Mouse (Mus musculus): ENCODE data around the gene Cabcoco1.

The Cabcoco1 gene

DNA sequence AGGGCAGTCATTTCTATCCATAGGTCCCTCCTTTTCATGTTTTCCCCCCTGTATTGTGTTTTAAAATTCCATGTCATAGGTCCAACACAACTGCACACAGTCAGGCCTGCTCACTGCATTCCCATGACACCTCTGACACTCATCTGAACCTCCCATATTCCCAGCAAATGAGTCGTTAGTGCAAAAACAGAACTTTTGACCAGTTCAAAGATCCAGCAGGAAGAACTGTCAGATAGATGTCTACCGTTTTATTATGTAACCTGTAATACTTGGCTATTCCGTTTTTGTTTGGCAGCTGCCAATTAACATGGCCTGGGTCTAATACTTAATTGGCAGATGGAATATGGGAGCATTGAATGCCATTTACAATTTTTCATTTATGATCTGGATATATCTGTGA, 34.0 kb downstream of the Cabcoco1 start:
- no peak for DNase-seq (ENCODE audit: extremely low spot score)

GRCm38 (mm10) chr10:68506242-68506641, 35.5 kb downstream of the Cabcoco1 start:
- DNase-seq (ENCODE audit: extremely low spot score): no peak

- DNase-seq (ENCODE audit: extremely low spot score): no peak
Observed at GRCm38 (mm10) chr10:68504586-68505152, 37.0 kb downstream of the Cabcoco1 start.

DNA sequence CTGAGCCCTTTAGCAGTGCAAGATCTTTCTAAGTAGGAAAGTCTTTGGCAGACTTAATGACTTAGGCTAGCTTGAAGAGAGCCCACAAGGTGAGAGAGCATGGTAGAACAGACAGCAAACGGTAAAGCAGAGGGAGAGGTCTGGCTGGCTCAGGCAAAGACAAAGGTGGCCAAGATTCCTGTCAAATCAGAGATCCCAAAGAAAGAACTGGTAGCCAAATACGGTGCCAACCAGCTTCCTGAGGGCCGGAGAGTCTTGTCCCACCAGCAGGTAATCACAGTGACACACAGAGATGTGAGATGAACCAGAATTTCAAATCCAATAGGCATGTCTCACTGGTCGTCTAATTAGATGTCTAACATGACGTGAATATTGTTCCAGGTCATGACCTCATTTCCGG, 40.6 kb downstream of the Cabcoco1 start:
- no peak for DNase-seq (ENCODE audit: extremely low spot score)

DNA sequence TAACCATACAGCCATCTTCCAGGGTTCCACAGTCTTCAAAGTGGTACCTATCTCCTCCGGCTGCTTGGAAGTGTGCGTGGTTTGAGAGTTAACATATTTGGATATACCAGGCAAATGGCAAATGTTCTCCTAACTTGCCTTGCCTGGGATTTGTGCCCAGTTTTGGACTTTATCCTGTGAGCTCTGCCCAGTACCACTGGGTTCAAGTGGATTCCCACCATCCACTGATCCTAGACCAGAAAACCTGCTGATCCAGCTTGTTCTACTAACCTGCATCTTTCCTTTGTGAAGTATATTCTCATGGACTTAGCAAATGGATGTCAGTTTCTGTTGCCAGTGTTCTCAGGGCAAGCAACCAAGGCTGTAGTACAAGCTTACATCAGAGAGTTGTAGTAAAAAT, 46.5 kb downstream of the Cabcoco1 start:
- DNase-seq (ENCODE audit: extremely low spot score): no peak

DNA sequence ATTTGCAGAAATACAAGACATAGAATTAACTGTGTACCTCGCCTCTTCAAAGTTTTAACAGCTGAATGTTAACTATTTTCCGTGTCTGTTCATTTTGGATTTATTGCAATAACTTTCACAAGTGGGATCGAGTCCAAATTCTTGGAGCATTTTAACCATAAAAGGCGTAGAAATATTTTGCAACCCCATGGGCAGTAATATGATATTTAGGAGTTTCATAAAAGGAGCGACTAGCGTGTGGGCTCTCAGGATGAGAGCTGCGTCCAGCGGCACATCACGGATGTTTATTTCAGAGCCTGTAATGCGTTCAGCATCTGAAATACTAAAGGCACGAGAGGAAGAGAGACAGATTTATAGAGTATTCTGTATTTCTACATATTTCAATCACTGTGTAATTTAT, 50.1 kb downstream of the Cabcoco1 start:
- no peak for DNase-seq (ENCODE audit: extremely low spot score)

DNA sequence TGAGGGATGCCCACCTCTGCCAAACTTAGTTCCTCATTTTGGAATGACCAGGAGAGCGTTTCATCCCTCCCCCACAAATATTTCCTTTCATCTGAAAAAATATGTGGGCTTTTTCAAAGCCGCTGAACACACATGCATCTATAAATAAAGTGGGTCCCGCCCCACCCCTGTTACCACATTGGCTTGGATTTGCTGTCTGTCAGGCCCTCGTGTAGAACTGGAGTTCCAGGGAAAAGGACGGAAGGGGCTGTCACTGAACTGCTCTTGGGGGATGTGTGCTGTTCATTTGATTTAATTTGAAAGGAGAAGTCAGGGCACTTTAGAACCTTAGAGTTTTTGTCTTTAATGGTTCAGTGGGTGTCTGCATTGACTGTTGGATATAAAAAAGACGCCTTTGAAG, 50.9 kb downstream of the Cabcoco1 start:
- no peak for DNase-seq (ENCODE audit: extremely low spot score)

DNA sequence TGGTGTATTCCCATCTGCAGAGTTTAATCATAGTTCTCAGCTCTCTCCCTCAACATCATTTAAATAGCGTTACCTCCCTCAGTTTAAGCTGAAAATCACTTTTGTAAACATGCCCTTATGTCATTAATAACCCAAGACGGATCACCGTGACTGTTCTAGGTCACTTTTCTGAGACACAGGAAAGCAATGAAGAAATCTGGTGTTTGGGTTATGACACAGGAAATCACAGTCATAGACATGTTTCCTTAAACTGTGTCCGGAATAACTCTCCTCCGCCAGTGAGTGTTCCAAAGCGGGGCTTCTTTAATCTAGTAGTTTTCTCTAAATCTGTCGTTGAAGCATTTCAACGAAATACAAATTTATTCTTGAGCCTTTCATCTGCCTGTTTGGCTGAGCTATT, 68.9 kb downstream of the Cabcoco1 start:
- DNase-seq (ENCODE audit: extremely low spot score): no peak

- DNase-seq (ENCODE audit: extremely low spot score): no peak
Observed at GRCm38 (mm10) chr10:68465737-68466327, 75.9 kb downstream of the Cabcoco1 start.

- peak; percentile 56 for DNase-seq (ENCODE audit: extremely low spot score)
Observed at GRCm38 (mm10) chr10:68464943-68465342, 76.8 kb downstream of the Cabcoco1 start.

- DNase-seq (ENCODE audit: extremely low spot score): no peak
Observed at GRCm38 (mm10) chr10:68459784-68460183, 81.9 kb downstream of the Cabcoco1 start.

- no peak for DNase-seq (ENCODE audit: extremely low spot score)
Observed at GRCm38 (mm10) chr10:68457019-68457418, 84.7 kb downstream of the Cabcoco1 start.

GRCm38 (mm10) chr10:68454541-68454940, 87.2 kb downstream of the Cabcoco1 start:
- DNase-seq (ENCODE audit: extremely low spot score): no peak

DNA sequence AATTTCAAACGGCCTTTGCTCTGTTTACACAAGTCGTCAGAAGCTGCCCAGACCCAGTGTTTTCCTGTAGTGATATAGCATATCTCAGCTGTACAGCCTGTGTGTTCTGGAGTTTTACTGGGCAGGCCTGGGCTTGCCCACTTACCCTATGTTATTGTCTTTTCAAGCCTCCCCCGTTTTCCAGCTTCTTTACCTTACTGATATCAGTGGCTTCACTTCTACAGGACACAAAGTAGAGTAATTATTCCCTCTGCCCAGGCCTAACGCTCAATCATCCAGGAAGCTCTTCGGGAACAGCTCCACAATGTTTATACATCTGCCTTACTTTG, 94.9 kb downstream of the Cabcoco1 start:
- DNase-seq (ENCODE audit: extremely low spot score): peak; percentile 7

- DNase-seq (ENCODE audit: extremely low spot score): peak; percentile 10
Observed at GRCm38 (mm10) chr10:68445876-68446796, 95.6 kb downstream of the Cabcoco1 start.

DNA sequence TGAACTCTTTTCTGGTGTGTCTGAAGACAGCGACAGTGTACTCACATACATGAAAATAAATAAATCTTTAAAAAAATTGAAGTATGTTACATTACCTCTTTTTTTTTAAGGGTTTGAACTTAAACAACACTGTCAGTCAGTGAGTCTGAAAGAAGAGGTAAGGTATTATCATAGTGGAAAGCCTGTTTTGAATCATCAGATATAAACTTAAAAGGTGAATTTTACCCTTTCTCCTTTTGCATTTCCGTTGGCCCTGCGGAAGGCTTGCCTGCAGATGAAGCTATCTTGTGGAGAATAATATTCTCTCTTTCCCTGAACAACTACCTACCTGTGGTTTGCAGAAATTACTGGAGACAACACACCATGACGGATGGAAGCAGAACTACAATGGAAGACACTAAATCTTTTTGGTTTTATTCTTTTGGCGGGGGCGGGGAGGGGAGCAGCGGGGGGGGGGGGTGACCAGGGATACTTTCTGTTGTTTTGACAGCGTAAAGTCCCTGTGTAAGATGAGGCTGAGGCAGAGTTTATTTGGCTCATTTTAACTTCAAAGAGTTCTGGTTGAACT, 96.4 kb downstream of the Cabcoco1 start:
- DNase-seq (ENCODE audit: extremely low spot score): no peak

DNA sequence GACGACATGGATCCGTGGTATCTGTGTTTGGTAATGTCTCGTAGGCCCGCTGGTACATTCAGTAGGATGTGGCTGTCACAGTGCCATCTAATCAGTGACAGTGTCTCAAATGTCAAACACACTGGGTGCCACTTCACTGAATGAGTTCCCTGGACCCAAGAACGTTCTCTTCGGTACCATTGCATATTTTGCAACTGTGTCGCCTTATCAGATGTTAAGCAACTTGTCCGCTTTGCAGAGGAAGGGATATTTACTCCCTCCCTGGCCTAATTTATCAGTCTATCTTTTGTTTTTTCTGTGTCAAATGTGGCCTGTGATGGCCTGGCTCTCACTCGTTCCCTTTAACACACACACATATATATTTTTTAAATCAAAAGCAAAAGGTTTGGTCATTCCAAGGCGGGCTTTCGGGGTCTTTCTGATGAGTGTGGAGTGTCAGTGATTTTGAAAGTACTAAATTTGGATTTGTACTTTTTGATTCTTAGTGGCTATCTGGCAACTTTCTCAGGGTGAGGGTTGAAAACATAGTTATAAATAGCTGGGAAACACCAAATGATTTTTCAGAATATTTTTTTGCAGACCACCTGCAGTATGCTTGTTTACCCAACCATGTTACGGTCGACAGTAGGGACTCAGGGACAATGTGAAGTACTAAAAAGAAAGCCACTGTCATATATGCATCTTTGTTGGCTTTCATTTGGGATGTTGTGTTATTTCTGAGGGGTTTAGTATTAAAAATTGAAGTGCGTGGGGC, 97.2 kb downstream of the Cabcoco1 start:
- DNase-seq (ENCODE audit: extremely low spot score): no peak

- DNase-seq (ENCODE audit: extremely low spot score): no peak
Observed at GRCm38 (mm10) chr10:68443132-68443531, 98.6 kb downstream of the Cabcoco1 start.

DNA sequence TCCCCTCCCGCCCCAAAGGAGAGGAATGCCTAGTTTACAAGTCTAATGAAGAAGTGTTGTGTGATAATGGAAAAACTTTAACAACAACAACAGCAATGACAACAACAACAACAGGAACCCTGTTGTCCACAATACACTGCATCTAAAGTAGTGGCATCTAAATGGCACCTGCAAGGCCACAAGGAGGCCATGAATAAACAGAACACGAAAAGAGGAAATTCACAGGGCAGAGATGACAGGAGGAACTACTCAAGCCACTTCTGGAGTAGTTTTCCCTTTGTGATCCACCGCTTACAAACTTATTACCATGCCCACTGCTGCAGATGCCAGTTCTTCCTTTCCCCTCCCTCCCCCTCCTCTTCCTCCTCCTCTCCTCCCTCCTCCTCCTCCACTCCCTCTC, 99.0 kb downstream of the Cabcoco1 start:
- DNase-seq (ENCODE audit: extremely low spot score): no peak

DNA sequence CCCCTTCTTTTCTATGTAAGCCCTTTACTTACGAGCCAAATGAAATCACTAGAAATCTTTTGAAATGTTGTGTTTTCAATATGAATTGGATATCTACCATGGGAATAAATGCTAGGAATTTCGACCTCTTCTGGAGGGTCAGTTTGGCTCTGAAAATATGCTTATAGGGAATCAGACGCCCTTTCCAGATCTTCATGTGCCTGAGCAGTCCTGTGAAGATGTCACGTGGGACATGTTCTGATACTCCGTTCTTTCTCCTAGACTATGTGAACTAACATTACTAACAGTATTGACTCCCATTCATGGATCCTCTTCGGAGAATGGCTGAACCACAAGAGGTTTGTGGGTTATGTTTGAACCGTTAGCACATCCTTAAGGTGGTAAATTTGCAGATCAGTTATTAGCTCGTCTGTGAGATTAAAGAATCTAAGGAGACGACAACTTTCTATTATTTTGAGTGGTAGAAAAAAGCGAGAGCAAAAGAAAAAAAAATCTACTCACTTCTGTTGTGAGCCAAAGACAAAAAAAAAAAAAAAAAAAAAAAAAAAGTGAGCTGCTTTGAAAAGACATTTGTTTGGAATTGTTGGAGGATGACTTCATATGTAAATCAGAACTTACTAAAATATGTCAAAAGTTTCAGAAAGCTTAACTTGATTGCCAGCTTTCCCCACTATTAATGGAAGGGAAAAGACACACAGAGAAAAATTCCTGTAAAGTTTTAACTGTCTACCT, 99.6 kb downstream of the Cabcoco1 start:
- DNase-seq (ENCODE audit: extremely low spot score): no peak

DNA sequence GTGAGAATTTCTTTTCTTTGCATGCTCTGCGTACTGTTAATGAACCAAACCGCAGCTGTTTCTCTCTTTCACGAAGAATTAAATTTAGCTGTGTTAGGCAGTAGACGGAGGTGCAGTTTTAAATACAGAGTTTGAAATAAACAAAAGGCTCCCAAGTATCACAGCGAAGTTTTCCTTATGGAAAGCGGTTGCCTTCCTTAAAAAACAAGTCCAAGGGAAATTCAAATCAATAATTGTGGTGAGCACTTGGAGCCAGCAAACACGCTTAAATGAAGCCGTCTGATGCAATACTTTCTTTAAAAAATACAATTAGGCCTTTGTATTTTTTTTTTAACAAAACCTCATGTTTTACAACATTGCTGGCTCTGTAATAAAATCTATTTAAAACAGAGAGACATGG, 101.2 kb downstream of the Cabcoco1 start:
- DNase-seq (ENCODE audit: extremely low spot score): no peak
